Mouse (Mus musculus) neural tube, embryonic 10.5 days (tissue): ENCODE measurements around the gene Rps6ka4.

Experiments used
- DNase-seq: peaks from one replicate; pipeline ENCODE4 v3.0.0-alpha.2; 2017; ENCODE audit warnings: low spot score; ENCODE audit errors: extremely low spot score

Gene Rps6ka4

GRCm38 (mm10) chr19:6852393-6853305 lies 12.2 kb upstream of the Rps6ka4 start:
- DNase-seq: no peak

GRCm38 (mm10) chr19:6851497-6851896 lies 11.1 kb upstream of the Rps6ka4 start:
- DNase-seq: no peak

GRCm38 (mm10) chr19:6849506-6850068 lies 9.2 kb upstream of the Rps6ka4 start:
- no peak for DNase-seq

- DNase-seq: no peak
These were observed 7.5 kb upstream of the Rps6ka4 start for GRCm38 (mm10) chr19:6847841-6848517.

GRCm38 (mm10) chr19:6846050-6846449 lies 5.6 kb upstream of the Rps6ka4 start:
- DNase-seq: no peak

- DNase-seq: no peak
These were observed 1.9 kb upstream of the Rps6ka4 start for GRCm38 (mm10) chr19:6842353-6842752.

GRCm38 (mm10) chr19:6841292-6841597 lies 809 bp upstream of the Rps6ka4 start:
- no peak for DNase-seq

GRCm38 (mm10) chr19:6839615-6840474 lies 591 bp downstream of the Rps6ka4 start:
- peak; percentile 67 for DNase-seq

- DNase-seq: no peak
These were observed 8.1 kb downstream of the Rps6ka4 start for GRCm38 (mm10) chr19:6832363-6832762.

GRCm38 (mm10) chr19:6831331-6831730 lies 9.1 kb downstream of the Rps6ka4 start:
- DNase-seq: no peak

- DNase-seq: peak; percentile 55
These were observed 9.7 kb downstream of the Rps6ka4 start for GRCm38 (mm10) chr19:6830556-6831316.

GRCm38 (mm10) chr19:6829870-6830555 lies 10.4 kb downstream of the Rps6ka4 start:
- peak; percentile 57 for DNase-seq

GRCm38 (mm10) chr19:6829069-6829468 lies 11.4 kb downstream of the Rps6ka4 start:
- DNase-seq: no peak

- DNase-seq: no peak
These were observed 13.8 kb downstream of the Rps6ka4 start for GRCm38 (mm10) chr19:6826601-6827000.

GRCm38 (mm10) chr19:6825384-6825783 lies 15.1 kb downstream of the Rps6ka4 start:
- DNase-seq: no peak

GRCm38 (mm10) chr19:6820538-6821195 lies 19.8 kb downstream of the Rps6ka4 start:
- DNase-seq: no peak

- no peak for DNase-seq
These were observed 21.2 kb downstream of the Rps6ka4 start for GRCm38 (mm10) chr19:6819143-6819827.

GRCm38 (mm10) chr19:6814958-6815357 lies 25.5 kb downstream of the Rps6ka4 start:
- DNase-seq: no peak

- no peak for DNase-seq
These were observed 26.1 kb downstream of the Rps6ka4 start for GRCm38 (mm10) chr19:6814366-6814765.
